Mouse (Mus musculus): ENCODE data around the gene Ndrg2. TPM values are rescaled to one million over a fixed set of nuclear protein-coding genes. Genes with fewer than 3 reads are reported as not detected.
"Not testable (repeated sequence)": the region's sequence is repeated elsewhere in the genome, so short reads cannot be mapped to it uniquely, and the experiment has no call there.

The Ndrg2 gene
- 100 to 1,000 TPM; 337 to 338 TPM for total RNA-seq (2021)
- long read RNA-seq, experiment 1, transcript Ndrg2-201 (16 exons, 2,099 nt) = major isoform, 181 of 493 reads
- long read RNA-seq, experiment 1, transcript Ndrg2-202 (15 exons, 2,103 nt) = minor isoform, 117 of 493 reads
- long read RNA-seq, experiment 1, partial matches to known transcripts = 129 of 493 reads
- long read RNA-seq, experiment 1, other reads (novel, unspliced or antisense) = 66 of 493 reads
- long read RNA-seq, experiment 2, transcript Ndrg2-201 (16 exons, 2,099 nt) = major isoform, 94 of 269 reads
- long read RNA-seq, experiment 2, transcript Ndrg2-202 (15 exons, 2,103 nt) = minor isoform, 71 of 269 reads
- long read RNA-seq, experiment 2, partial matches to known transcripts = 13 of 269 reads
- long read RNA-seq, experiment 2, other reads (novel, unspliced or antisense) = 91 of 269 reads

GRCm38 (mm10) chr14:51913960-51914762, at the start of gene Ndrg2:
Gene Ndrg2, minus strand, starts transcription at chr14:51914158.
- peak; percentile 76 for DNase-seq

GRCm38 (mm10) chr14:51960316-51960715, 46.4 kb upstream of the Ndrg2 start:
- DNase-seq = no peak

GRCm38 (mm10) chr14:51943336-51943735, 29.4 kb upstream of the Ndrg2 start:
- no peak for DNase-seq

- no peak for DNase-seq
Observed at GRCm38 (mm10) chr14:51942236-51942635, 28.3 kb upstream of the Ndrg2 start.

GRCm38 (mm10) chr14:51941577-51941976, 27.6 kb upstream of the Ndrg2 start:
- DNase-seq = peak; percentile 30

- DNase-seq = peak; percentile 71
Observed at GRCm38 (mm10) chr14:51940944-51941560, 27.1 kb upstream of the Ndrg2 start.

- no peak for DNase-seq
Observed at GRCm38 (mm10) chr14:51939005-51939404, 25.0 kb upstream of the Ndrg2 start.

GRCm38 (mm10) chr14:51932092-51933020, 18.4 kb upstream of the Ndrg2 start:
- DNase-seq = no peak

- DNase-seq = peak; percentile 72
Observed at GRCm38 (mm10) chr14:51930824-51931223, 16.9 kb upstream of the Ndrg2 start.

- no peak for DNase-seq
Observed at GRCm38 (mm10) chr14:51929968-51930367, 16.0 kb upstream of the Ndrg2 start.

GRCm38 (mm10) chr14:51929309-51929943, 15.5 kb upstream of the Ndrg2 start:
- peak; percentile 69 for DNase-seq

GRCm38 (mm10) chr14:51926930-51927329, 13.0 kb upstream of the Ndrg2 start:
- DNase-seq = not testable (repeated sequence)

- DNase-seq = no peak
Observed at GRCm38 (mm10) chr14:51923492-51923891, 9.5 kb upstream of the Ndrg2 start.

- DNase-seq = no peak
Observed at GRCm38 (mm10) chr14:51922910-51923309, 9.0 kb upstream of the Ndrg2 start.

GRCm38 (mm10) chr14:51922571-51922865, 8.6 kb upstream of the Ndrg2 start, which contains the start of gene Rnase13:
Gene Rnase13, minus strand, starts transcription at chr14:51922773.
- no peak for DNase-seq

- no peak for DNase-seq
Observed at GRCm38 (mm10) chr14:51921759-51922570, 8.0 kb upstream of the Ndrg2 start.

GRCm38 (mm10) chr14:51918966-51919365, 5.0 kb upstream of the Ndrg2 start:
- no peak for DNase-seq

- DNase-seq = no peak
Observed at GRCm38 (mm10) chr14:51918125-51918524, 4.2 kb upstream of the Ndrg2 start, which contains the start of gene Tppp2. Gene Tppp2, plus strand, starts transcription at chr14:51918425.

- no peak for DNase-seq
Observed at GRCm38 (mm10) chr14:51916539-51916938, 2.6 kb upstream of the Ndrg2 start.

- DNase-seq = no peak
Observed at GRCm38 (mm10) chr14:51915030-51915429, 1.1 kb upstream of the Ndrg2 start.
